In the genomic region with DNA sequence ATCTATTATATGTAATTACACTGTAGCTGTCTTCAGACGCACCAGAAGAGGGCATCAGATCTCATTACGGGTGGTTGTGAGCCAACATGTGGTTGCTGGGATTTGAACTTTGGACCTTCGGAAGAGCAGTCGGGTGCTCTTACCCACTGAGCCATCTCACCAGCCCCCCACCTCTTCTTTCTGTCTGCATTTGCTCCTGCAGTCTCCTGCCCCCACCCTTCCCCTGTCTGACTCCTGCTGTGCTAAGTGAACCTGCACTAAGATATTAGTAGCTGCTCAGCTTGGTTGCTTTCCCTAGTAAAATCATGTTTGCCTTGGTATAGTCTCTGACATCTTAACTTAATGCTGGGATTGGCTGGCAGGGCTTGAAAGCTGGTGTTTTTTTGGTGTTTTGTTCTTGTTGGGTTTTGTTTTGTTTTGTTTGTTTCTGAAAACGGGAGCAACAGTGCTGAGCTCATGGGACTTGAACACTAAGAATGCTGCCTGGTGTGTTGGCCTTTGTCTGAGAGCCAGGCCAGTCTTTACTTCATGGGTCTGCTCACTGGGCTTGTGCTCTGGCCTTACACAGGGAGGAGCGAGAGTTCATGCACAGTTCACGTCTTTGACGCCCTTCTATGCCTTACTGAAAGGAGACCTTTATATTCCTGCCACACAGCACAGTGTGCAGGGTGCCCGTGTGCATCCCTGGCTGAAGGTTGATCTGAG, we compare ENCODE assay signal across 13 mouse cellular contexts. TPM values are rescaled to one million over a fixed set of nuclear protein-coding genes. Genes with fewer than 3 reads are reported as not detected.
DNase-seq lines count a peak whose midpoint lies in the region; ATAC-seq and TF ChIP-seq lines count a peak whose summit lies in the region.
"Had no signal": no experiment of that assay in that cellular context is flagged by ENCODE, and none has a peak within 500 bp of the region (broad histone marks: within the 10 kb centered on the region; RNA-seq: fewer than 3 reads in every experiment).

No protein-coding gene starts in this region.

- no peak for TF ChIP-seq CTCF in stomach, postnatal 0 days (IDR thresholded peaks at IDR 0.05; ENCODE audit: low read depth)
- no peak for TF ChIP-seq CTCF in lung, postnatal 0 days (IDR thresholded peaks at IDR 0.05)
- no peak for TF ChIP-seq CTCF in cerebellum, adult 2 months (IDR thresholded peaks at IDR 0.05; ENCODE audit: borderline replicate concordance, insufficient read depth, low read depth, low read length)

- H3K4me1 ChIP-seq in stomach, embryonic 15.5 days = no peaks in the 10 kb centered on the region
- no peaks in the 10 kb centered on the region for H3K4me1 ChIP-seq in stomach, postnatal 0 days (replicated peaks; ENCODE audit: control insufficient read depth, insufficient read depth)
- no peaks in the 10 kb centered on the region for H3K4me1 ChIP-seq in embryonic facial prominence, embryonic 11.5 days (ENCODE audit: control insufficient read depth, insufficient read depth, low read length)
- H3K4me1 ChIP-seq in hindbrain, embryonic 16.5 days (ENCODE audit: control insufficient read depth, insufficient read depth, low read depth, low read length) = no peaks in the 10 kb centered on the region
- H3K4me1 ChIP-seq in lung, postnatal 0 days (ENCODE audit: insufficient read depth, low read depth, low read length) = no peaks in the 10 kb centered on the region
- no peaks in the 10 kb centered on the region for H3K4me1 ChIP-seq in cerebellum, adult 2 months (ENCODE audit: control insufficient read depth, insufficient read depth, low read length)
- H3K4me1 ChIP-seq: embryonic facial prominence, embryonic 15.5 days; heart, embryonic 15.5 days had no signal

- no peaks in the 10 kb centered on the region for H3K27me3 ChIP-seq in stomach, embryonic 15.5 days (replicated peaks)
- H3K27me3 ChIP-seq in stomach, postnatal 0 days (ENCODE audit: control insufficient read depth, insufficient read depth, low read length) = no peaks in the 10 kb centered on the region
- H3K27me3 ChIP-seq in embryonic facial prominence, embryonic 11.5 days (ENCODE audit: control insufficient read depth, insufficient read depth, low read length) = no peaks in the 10 kb centered on the region
- H3K27me3 ChIP-seq in hindbrain, embryonic 16.5 days (replicated peaks; ENCODE audit: control insufficient read depth, insufficient read depth, low read length) = no peaks in the 10 kb centered on the region
- H3K27me3 ChIP-seq in lung, postnatal 0 days (replicated peaks; ENCODE audit: insufficient read depth, low read length) = no peaks in the 10 kb centered on the region
- no peaks in the 10 kb centered on the region for H3K27me3 ChIP-seq in cerebellum, adult 2 months (ENCODE audit: control insufficient read depth, insufficient read depth, low read length)
- H3K27me3 ChIP-seq: embryonic facial prominence, embryonic 15.5 days; heart, embryonic 15.5 days; kidney, embryonic 15.5 days had no signal

- TF ChIP-seq POLR2A in cerebellum, adult 2 months (IDR thresholded peaks at IDR 0.05; ENCODE audit: borderline replicate concordance, insufficient read depth, low read length) = no peak

- no peaks in the 10 kb centered on the region for H3K36me3 ChIP-seq in stomach, embryonic 15.5 days
- H3K36me3 ChIP-seq in stomach, postnatal 0 days (ENCODE audit: control insufficient read depth, insufficient read depth, low read length) = no peaks in the 10 kb centered on the region
- no peaks in the 10 kb centered on the region for H3K36me3 ChIP-seq in embryonic facial prominence, embryonic 11.5 days (replicated peaks; ENCODE audit: control insufficient read depth, insufficient read depth, low read depth, low read length)
- no peaks in the 10 kb centered on the region for H3K36me3 ChIP-seq in hindbrain, embryonic 16.5 days (ENCODE audit: control insufficient read depth, insufficient read depth, low read length)
- H3K36me3 ChIP-seq in lung, postnatal 0 days (ENCODE audit: insufficient read depth, low read length) = no peaks in the 10 kb centered on the region
- H3K36me3 ChIP-seq: embryonic facial prominence, embryonic 15.5 days; heart, embryonic 15.5 days; kidney, embryonic 15.5 days had no signal

- no peak overlapping the region for H3K9ac ChIP-seq in stomach, embryonic 15.5 days
- no peak overlapping the region for H3K9ac ChIP-seq in stomach, postnatal 0 days (ENCODE audit: low read length)
- no peak overlapping the region for H3K9ac ChIP-seq in embryonic facial prominence, embryonic 11.5 days (replicated peaks; ENCODE audit: low read length)
- H3K9ac ChIP-seq in hindbrain, embryonic 16.5 days (ENCODE audit: low read depth, low read length) = no peak overlapping the region
- H3K9ac ChIP-seq in lung, postnatal 0 days (replicated peaks; ENCODE audit: low read depth) = no peak overlapping the region
- H3K9ac ChIP-seq: embryonic facial prominence, embryonic 15.5 days; heart, embryonic 15.5 days; kidney, embryonic 15.5 days had no signal

- H3K27ac ChIP-seq in stomach, embryonic 15.5 days = no peak overlapping the region
- no peak overlapping the region for H3K27ac ChIP-seq in stomach, postnatal 0 days (replicated peaks)
- no peak overlapping the region for H3K27ac ChIP-seq in embryonic facial prominence, embryonic 11.5 days (replicated peaks; ENCODE audit: low read depth, low read length)
- H3K27ac ChIP-seq in hindbrain, embryonic 16.5 days (ENCODE audit: low read depth, low read length) = no peak overlapping the region
- H3K27ac ChIP-seq in lung, postnatal 0 days (ENCODE audit: low read length) = no peak overlapping the region
- H3K27ac ChIP-seq in cerebellum, adult 2 months (ENCODE audit: insufficient read depth, low read length) = no peak overlapping the region
- H3K27ac ChIP-seq: embryonic facial prominence, embryonic 15.5 days; heart, embryonic 15.5 days; kidney, embryonic 15.5 days had no signal

- TF ChIP-seq EP300 in stomach, postnatal 0 days (optimal IDR thresholded peaks at IDR 0.05) = no peak
- TF ChIP-seq EP300 in lung, postnatal 0 days (IDR thresholded peaks at IDR 0.05) = no peak

- no peak overlapping the region for H3K4me3 ChIP-seq in stomach, embryonic 15.5 days (replicated peaks)
- no peak overlapping the region for H3K4me3 ChIP-seq in stomach, postnatal 0 days (ENCODE audit: low read depth, low read length)
- no peak overlapping the region for H3K4me3 ChIP-seq in embryonic facial prominence, embryonic 11.5 days (ENCODE audit: low read depth, low read length)
- H3K4me3 ChIP-seq in hindbrain, embryonic 16.5 days (ENCODE audit: low read length) = no peak overlapping the region
- no peak overlapping the region for H3K4me3 ChIP-seq in lung, postnatal 0 days (ENCODE audit: low read depth, low read length)
- no peak overlapping the region for H3K4me3 ChIP-seq in cerebellum, adult 2 months (replicated peaks; ENCODE audit: insufficient read depth, low read depth, low read length)
- H3K4me3 ChIP-seq: embryonic facial prominence, embryonic 15.5 days; heart, embryonic 15.5 days; kidney, embryonic 15.5 days had no signal

- no peak overlapping the region for H3K4me2 ChIP-seq in stomach, embryonic 15.5 days
- H3K4me2 ChIP-seq in stomach, postnatal 0 days (replicated peaks; ENCODE audit: low read depth) = no peak overlapping the region
- no peak overlapping the region for H3K4me2 ChIP-seq in embryonic facial prominence, embryonic 11.5 days (ENCODE audit: low read depth, low read length)
- H3K4me2 ChIP-seq in hindbrain, embryonic 16.5 days (ENCODE audit: low read length) = no peak overlapping the region
- H3K4me2 ChIP-seq in lung, postnatal 0 days (replicated peaks; ENCODE audit: low read depth, low read length) = no peak overlapping the region
- H3K4me2 ChIP-seq: embryonic facial prominence, embryonic 15.5 days; heart, embryonic 15.5 days; kidney, embryonic 15.5 days had no signal

- WGBS in stomach, embryonic 15.5 days = 69% methylated on average over 9 of the region's 9 CpGs
- 66% methylated on average over 9 of the region's 9 CpGs for WGBS in stomach, postnatal 0 days
- 55% methylated on average over 9 of the region's 9 CpGs for WGBS in embryonic facial prominence, embryonic 11.5 days
- WGBS in hindbrain, embryonic 16.5 days = 29% methylated on average over 9 of the region's 9 CpGs
- 62% methylated on average over 9 of the region's 9 CpGs for WGBS in lung, postnatal 0 days
- WGBS in cerebellum, adult 2 months = 45% methylated on average over 9 of the region's 9 CpGs

- no peak for DNase-seq in stomach, postnatal 0 days (ENCODE audit: low spot score)
- DNase-seq in embryonic facial prominence, embryonic 11.5 days (ENCODE audit: low spot score) = peak; percentile 23
- DNase-seq in lung, postnatal 0 days (ENCODE audit: low spot score) = no peak
- no peak for DNase-seq in thymus, postnatal 4 days
- DNase-seq in cerebellum, adult 2 months = no peak
- DNase-seq: adrenal gland, adult 2 months; cerebellum, adult 11 months; right cerebral cortex, adult 18-20 months had no signal

- 0 out of 2 replicates have a peak, but pooled peaks have one; percentile 35 for ATAC-seq in stomach, embryonic 15.5 days (ENCODE audit: insufficient read depth, low FRiP score, low read depth)
- no peak for ATAC-seq in stomach, postnatal 0 days (ENCODE audit: low FRiP score, low TSS enrichment)
- ATAC-seq in embryonic facial prominence, embryonic 11.5 days (replicated peaks; ENCODE audit: insufficient number of reproducible peaks, low FRiP score, low TSS enrichment, low read depth) = peak; percentile 67
- peak; percentile 51; the same call in 1 of the 2 replicates for ATAC-seq in hindbrain, embryonic 16.5 days
- ATAC-seq in lung, postnatal 0 days = no peak

- H3K9me3 ChIP-seq in stomach, embryonic 15.5 days = no peaks in the 10 kb centered on the region
- H3K9me3 ChIP-seq in stomach, postnatal 0 days (ENCODE audit: control insufficient read depth, low read length) = no peaks in the 10 kb centered on the region
- no peaks in the 10 kb centered on the region for H3K9me3 ChIP-seq in embryonic facial prominence, embryonic 11.5 days (replicated peaks; ENCODE audit: control insufficient read depth, low read length)
- H3K9me3 ChIP-seq in hindbrain, embryonic 16.5 days (ENCODE audit: control insufficient read depth, low read length) = no peaks in the 10 kb centered on the region
- H3K9me3 ChIP-seq in lung, postnatal 0 days (ENCODE audit: low read length) = no peaks in the 10 kb centered on the region
- H3K9me3 ChIP-seq: embryonic facial prominence, embryonic 15.5 days; heart, embryonic 15.5 days; kidney, embryonic 15.5 days had no signal

RNA-seq across cellular contexts. Expression of gene Tomm6, which starts 25.0 kb away (rescaled TPM):
- polyA plus RNA-seq in stomach, embryonic 15.5 days (2015; fragmentation: Nextera tagmentation; extraction: Ambion mirVana) = 404 and 405 TPM in 2 replicates
- polyA plus RNA-seq in stomach, postnatal 0 days (2015; fragmentation: Nextera tagmentation; extraction: Ambion mirVana) = 353 and 386 TPM in 2 replicates
- polyA plus RNA-seq in embryonic facial prominence, embryonic 11.5 days (2014; fragmentation: Nextera tagmentation; extraction: Ambion mirVana) = 394 and 398 TPM in 2 replicates
- polyA plus RNA-seq in hindbrain, embryonic 16.5 days (2015; fragmentation: Nextera tagmentation; extraction: Ambion mirVana) = 264 and 286 TPM in 2 replicates
- polyA plus RNA-seq in lung, postnatal 0 days (2015; fragmentation: Nextera tagmentation; extraction: Ambion mirVana) = 303 and 324 TPM in 2 replicates
- 148 and 167 TPM in 2 replicates for polyA plus RNA-seq in cerebellum, adult 2 months (2012; rRNA removed)

RNA-seq across cellular contexts. Expression of gene Frs3, which starts 25.7 kb away (rescaled TPM):
- polyA plus RNA-seq in stomach, embryonic 15.5 days (2015; fragmentation: Nextera tagmentation; extraction: Ambion mirVana) = 4.7 TPM in 2 replicates
- polyA plus RNA-seq in stomach, postnatal 0 days (2015; fragmentation: Nextera tagmentation; extraction: Ambion mirVana) = 2.3 and 2.7 TPM in 2 replicates
- 3.5 and 3.6 TPM in 2 replicates for polyA plus RNA-seq in embryonic facial prominence, embryonic 11.5 days (2014; fragmentation: Nextera tagmentation; extraction: Ambion mirVana)
- 55.7 and 58.1 TPM in 2 replicates for polyA plus RNA-seq in hindbrain, embryonic 16.5 days (2015; fragmentation: Nextera tagmentation; extraction: Ambion mirVana)
- 4.1 TPM in 2 replicates for polyA plus RNA-seq in lung, postnatal 0 days (2015; fragmentation: Nextera tagmentation; extraction: Ambion mirVana)
- polyA plus RNA-seq in cerebellum, adult 2 months (2012; rRNA removed) = 46.5 and 51.3 TPM in 2 replicates

RNA-seq across cellular contexts. Expression of gene Gm21981, which starts 31.1 kb away (rescaled TPM):
- 0.19 and 0.27 TPM in 2 replicates for polyA plus RNA-seq in stomach, embryonic 15.5 days (2015; fragmentation: Nextera tagmentation; extraction: Ambion mirVana)
- polyA plus RNA-seq in stomach, postnatal 0 days (2015; fragmentation: Nextera tagmentation; extraction: Ambion mirVana) = 0.16 TPM in 1 of 2 replicates, not detected in the other
- polyA plus RNA-seq in embryonic facial prominence, embryonic 11.5 days (2014; fragmentation: Nextera tagmentation; extraction: Ambion mirVana) = 1.7 and 2.4 TPM in 2 replicates
- 1.4 TPM in 2 replicates for polyA plus RNA-seq in hindbrain, embryonic 16.5 days (2015; fragmentation: Nextera tagmentation; extraction: Ambion mirVana)
- polyA plus RNA-seq in lung, postnatal 0 days (2015; fragmentation: Nextera tagmentation; extraction: Ambion mirVana) = 0.18 and 0.42 TPM in 2 replicates
- 6.6 and 7.0 TPM in 2 replicates for polyA plus RNA-seq in cerebellum, adult 2 months (2012; rRNA removed)

RNA-seq across cellular contexts. Expression of gene Prickle4, which starts 31.4 kb away (rescaled TPM):
- polyA plus RNA-seq in stomach, embryonic 15.5 days (2015; fragmentation: Nextera tagmentation; extraction: Ambion mirVana) = 0.34 and 0.42 TPM in 2 replicates
- polyA plus RNA-seq in stomach, postnatal 0 days (2015; fragmentation: Nextera tagmentation; extraction: Ambion mirVana) = 0.19 and 0.51 TPM in 2 replicates
- polyA plus RNA-seq in embryonic facial prominence, embryonic 11.5 days (2014; fragmentation: Nextera tagmentation; extraction: Ambion mirVana) = 0.27 and 0.89 TPM in 2 replicates
- polyA plus RNA-seq in hindbrain, embryonic 16.5 days (2015; fragmentation: Nextera tagmentation; extraction: Ambion mirVana) = 0.72 and 1.6 TPM in 2 replicates
- 0.94 and 1.9 TPM in 2 replicates for polyA plus RNA-seq in lung, postnatal 0 days (2015; fragmentation: Nextera tagmentation; extraction: Ambion mirVana)
- polyA plus RNA-seq in cerebellum, adult 2 months (2012; rRNA removed) = 1.5 and 2.4 TPM in 2 replicates

RNA-seq across cellular contexts. Expression of gene Usp49, which starts 32.7 kb away (rescaled TPM):
- polyA plus RNA-seq in stomach, embryonic 15.5 days (2015; fragmentation: Nextera tagmentation; extraction: Ambion mirVana) = 5.3 and 6.3 TPM in 2 replicates
- 1.9 and 2.1 TPM in 2 replicates for polyA plus RNA-seq in stomach, postnatal 0 days (2015; fragmentation: Nextera tagmentation; extraction: Ambion mirVana)
- 4.3 and 5.2 TPM in 2 replicates for polyA plus RNA-seq in embryonic facial prominence, embryonic 11.5 days (2014; fragmentation: Nextera tagmentation; extraction: Ambion mirVana)
- 5.2 TPM in 2 replicates for polyA plus RNA-seq in hindbrain, embryonic 16.5 days (2015; fragmentation: Nextera tagmentation; extraction: Ambion mirVana)
- 3.3 and 4.1 TPM in 2 replicates for polyA plus RNA-seq in lung, postnatal 0 days (2015; fragmentation: Nextera tagmentation; extraction: Ambion mirVana)
- polyA plus RNA-seq in cerebellum, adult 2 months (2012; rRNA removed) = 11.1 and 11.2 TPM in 2 replicates

Comparison
In these comparisons a context has a peak if more than half of its experiments do, and no peak if none do; other contexts are left out.
1. ATAC-seq: peak in stomach, embryonic 15.5 days (single experiment), embryonic facial prominence, embryonic 11.5 days (single experiment) and hindbrain, embryonic 16.5 days (single experiment); none in stomach, postnatal 0 days (single experiment) and lung, postnatal 0 days (single experiment).